Mouse (Mus musculus): ENCODE measurements around the gene Pamr1. TPM values are rescaled to one million over a fixed set of nuclear protein-coding genes. Genes with fewer than 3 reads are reported as not detected.

Gene Pamr1
- not detected for polyA plus RNA-seq (2017; shearing (Covaris generic))

GRCm38 (mm10) chr2:102549611-102550266 lies at the start of gene Pamr1:
Pamr1 (plus strand) TSS chr2:102550012.

DNA sequence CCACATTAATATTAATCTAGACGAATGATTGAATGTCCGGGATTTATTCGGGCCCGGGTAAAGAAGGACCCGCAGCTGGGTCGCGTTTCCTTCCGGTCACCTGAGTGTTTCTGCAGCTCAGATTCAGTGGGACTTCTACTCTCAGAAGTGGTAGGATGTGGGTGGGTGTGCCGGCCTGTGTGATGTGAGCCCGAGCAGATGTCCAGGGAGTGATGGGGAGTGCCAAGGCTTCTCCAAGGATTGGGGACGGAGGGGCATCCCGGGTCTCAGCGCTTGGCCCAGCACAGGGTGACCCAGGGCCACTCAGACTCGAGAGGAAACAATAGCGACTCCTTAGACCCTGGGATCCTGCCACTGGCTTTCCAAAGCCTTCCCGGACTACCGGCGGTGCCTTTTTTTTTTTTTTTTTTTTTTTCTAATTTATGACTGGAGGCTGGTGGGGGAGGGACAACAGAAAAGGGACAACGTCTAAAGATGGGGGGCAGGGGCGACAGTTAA lies 108.4 kb downstream of the Pamr1 start, which contains the start of gene Slc1a2:
TSS of gene Slc1a2 (plus strand) at position 497 of the 498 bp plus-strand sequence.

Other genes starting within 250 kb of the Pamr1 start
- 41.1 TPM for gene Trim44, start 142.2 kb upstream of the Pamr1 start, polyA plus RNA-seq (2017; shearing (Covaris generic))
- gene Fjx1, start 97.5 kb upstream of the Pamr1 start, polyA plus RNA-seq (2017; shearing (Covaris generic)), result 0.10 TPM
- 0.11 TPM for gene Slc1a2, start 108.6 kb downstream of the Pamr1 start, polyA plus RNA-seq (2017; shearing (Covaris generic))

Data from CD4-positive, CD25-positive, alpha-beta regulatory T cell (primary cell).